In the genomic region with DNA sequence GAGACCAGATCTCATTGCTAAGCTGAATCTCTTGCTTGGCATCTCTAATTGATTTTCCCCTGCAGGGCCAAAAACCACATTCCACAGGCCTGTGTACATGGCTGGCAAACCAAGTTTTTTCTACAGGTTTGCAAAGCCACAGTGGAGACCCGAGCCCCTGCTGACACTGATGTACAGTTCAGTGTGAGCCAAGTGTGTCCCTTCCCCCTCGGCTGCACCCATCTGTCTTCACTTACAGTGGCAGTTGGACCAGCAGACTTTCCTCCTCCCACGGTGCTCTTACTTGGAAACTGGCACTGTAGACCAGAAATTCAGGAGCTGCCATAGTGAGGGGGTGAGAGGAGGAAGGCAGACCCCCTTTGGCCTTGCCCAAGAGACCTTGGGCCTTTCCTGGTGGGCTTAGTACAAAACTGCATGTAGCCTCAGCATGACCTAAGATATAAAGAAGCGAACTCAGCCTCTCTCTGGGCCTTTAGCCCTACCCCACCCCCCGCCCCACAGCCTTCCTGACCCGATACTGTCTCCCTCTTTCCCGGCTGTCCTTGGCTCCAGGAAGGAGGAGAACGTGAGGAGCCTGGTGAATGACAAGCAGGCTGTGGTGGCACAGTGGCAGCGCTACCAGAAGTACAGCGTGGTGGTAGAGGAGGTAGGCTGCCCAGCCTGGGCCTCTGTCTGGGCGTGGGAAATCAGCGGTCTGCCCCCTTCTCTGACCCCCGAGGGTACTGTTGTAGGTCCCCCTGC, we compare ENCODE assay signal across 12 mouse cellular contexts. TPM values are rescaled to one million over a fixed set of nuclear protein-coding genes. Genes with fewer than 3 reads are reported as not detected.
DNase-seq lines count a peak whose midpoint lies in the region.
"Had no signal": no experiment of that assay in that cellular context is flagged by ENCODE, and none has a peak within 500 bp of the region (broad histone marks: within the 10 kb centered on the region; RNA-seq: fewer than 3 reads in every experiment).

No protein-coding gene starts in this region.

- intact Hi-C loops in left cerebral cortex, postnatal 14 days (cut with DNase I) = no loop called here

- DNase-seq in adrenal gland, adult (ENCODE audit: inconsistent age in 2 of 2, low spot score in 1 of 2) = peak; percentile 52 to 56
- no peak for DNase-seq in adrenal gland, postnatal 14 days
- DNase-seq in right cerebral cortex, adult 18-20 months = peak; percentile 82
- DNase-seq in right cerebral cortex, postnatal 4 days = no peak
- DNase-seq in left cerebral cortex, postnatal 14 days (ENCODE audit: low spot score in 2 of 2) = peak; percentile 64 to 73
- peak; percentile 65 to 80 for DNase-seq in right cerebral cortex, postnatal 36 days (ENCODE audit: low spot score in 2 of 2)
- DNase-seq in yolk sac, embryonic 10.5 days (ENCODE audit: low spot score) = no peak
- DNase-seq in kidney, postnatal 14 days = no peak
- DNase-seq: cerebellum, adult 2 months; retina, postnatal 1 day had no signal

RNA-seq across cellular contexts. Expression of a gene that starts 25.3 kb away (rescaled TPM):
- 1,088 and 1,101 TPM in 2 replicates for total RNA-seq in adrenal gland, postnatal 14 days (2021)
- 100 to 1,000 TPM; 429 to 434 TPM for total RNA-seq in left cerebral cortex, postnatal 14 days (2021)

RNA-seq across cellular contexts. Expression of a gene that starts 25.6 kb away (rescaled TPM):
- total RNA-seq in adrenal gland, postnatal 14 days (2021) = 35.1 and 36.7 TPM in 2 replicates
- total RNA-seq in left cerebral cortex, postnatal 14 days (2021) = 10 to 100 TPM; 25.7 to 30.7 TPM

RNA-seq across cellular contexts. Expression of a gene that starts 41.3 kb away (rescaled TPM):
- total RNA-seq in adrenal gland, postnatal 14 days (2021) = 31.3 and 36.4 TPM in 2 replicates
- total RNA-seq in left cerebral cortex, postnatal 14 days (2021) = 10 to 100 TPM; 18.6 to 19.8 TPM

RNA-seq across cellular contexts. Expression of a gene that starts 59.0 kb away (rescaled TPM):
- total RNA-seq in adrenal gland, postnatal 14 days (2021) = not detected in 2 replicates
- not detected for total RNA-seq in left cerebral cortex, postnatal 14 days (2021)
- total RNA-seq: gastrocnemius, postnatal 4 days; megakaryocyte progenitor cell, adult 5-6 weeks had no signal

Comparison
In these comparisons a context has a peak if more than half of its experiments do, and no peak if none do; other contexts are left out.
1. DNase-seq: peak in adrenal gland, adult (2 of 2), right cerebral cortex, adult 18-20 months (single experiment), left cerebral cortex, postnatal 14 days (2 of 2) and right cerebral cortex, postnatal 36 days (2 of 2); none in adrenal gland, postnatal 14 days (single experiment), right cerebral cortex, postnatal 4 days (single experiment), yolk sac, embryonic 10.5 days (single experiment) and kidney, postnatal 14 days (single experiment).